Mouse (Mus musculus) left cerebral cortex, adult 8-10 months (tissue): ENCODE measurements around the gene Sipa1l2. TPM values are rescaled to one million over a fixed set of nuclear protein-coding genes. Genes with fewer than 3 reads are reported as not detected.
A peak's percentile ranks its signal among the peaks of the same experiment; 100 is the strongest.

Experiments
- DNase-seq, 2 experiments: peaks; one replicate each; pipeline ENCODE4 v3.0.0; 2022; ENCODE audit warnings: low spot score in 2 of 2
- total RNA-seq, 4 experiments: library from RNA; stranded (reverse); gene quantifications; 2 replicates each; pipeline ENCODE4 v1.2.4; 2022

Gene Sipa1l2
- total RNA-seq, 4 experiments from 2014 or later, result 37.1 to 40.6 (median 38.6) TPM

GRCm38 (mm10) chr8:125515665-125516064 lies 53.9 kb downstream of the Sipa1l2 start:
- no peak for DNase-seq

DNA sequence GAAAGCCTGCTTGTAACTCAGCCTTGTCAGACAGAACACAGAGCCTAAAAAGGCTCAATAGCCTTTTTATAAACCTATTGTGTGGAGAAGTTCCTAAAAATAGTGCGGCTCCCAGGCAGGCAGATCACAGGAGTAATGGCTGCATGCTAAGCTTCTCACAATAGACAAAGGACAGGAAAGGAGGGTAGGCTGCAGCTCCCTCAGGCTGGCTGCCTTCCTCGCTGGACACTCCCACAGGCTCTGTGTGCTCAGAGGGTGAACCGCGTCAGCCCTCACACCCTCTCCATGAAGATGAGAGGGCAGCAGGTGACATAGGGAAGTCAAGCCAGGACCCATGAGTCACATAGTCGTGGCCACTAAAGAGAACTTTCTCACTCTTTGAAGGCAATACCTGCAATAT lies 55.7 kb downstream of the Sipa1l2 start:
- no peak for DNase-seq

DNA sequence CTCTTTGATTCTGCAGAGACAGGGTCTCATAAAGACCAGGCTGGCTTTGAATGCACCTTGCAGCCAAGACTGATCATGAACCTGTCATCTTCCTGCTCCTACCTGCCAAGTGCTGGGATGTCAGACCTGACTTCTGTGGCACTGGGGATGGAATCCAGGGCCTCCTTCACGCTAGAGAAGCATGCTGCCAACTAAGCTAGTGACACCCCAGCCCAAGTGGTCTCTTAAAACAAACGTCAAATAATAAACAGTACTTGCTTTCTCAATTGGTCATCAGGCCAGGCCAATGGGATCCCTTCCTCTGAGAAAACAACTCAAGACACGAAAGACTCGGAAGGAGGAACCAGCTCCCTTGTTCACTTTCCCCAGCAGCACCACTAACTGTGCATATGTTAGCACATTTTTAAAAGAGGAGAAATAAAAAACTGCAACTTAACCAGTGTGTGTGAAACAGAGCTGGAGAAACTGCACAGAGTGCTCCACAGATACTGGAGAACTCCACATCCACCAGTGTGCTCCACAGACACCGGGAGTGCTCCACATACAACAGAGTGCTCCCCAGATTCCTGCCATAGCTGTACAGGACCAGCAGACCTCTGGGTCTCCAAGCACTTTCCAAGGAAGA lies 56.3 kb downstream of the Sipa1l2 start:
- DNase-seq, result no peak

GRCm38 (mm10) chr8:125512561-125512960 lies 57.0 kb downstream of the Sipa1l2 start:
- DNase-seq, result no peak

DNA sequence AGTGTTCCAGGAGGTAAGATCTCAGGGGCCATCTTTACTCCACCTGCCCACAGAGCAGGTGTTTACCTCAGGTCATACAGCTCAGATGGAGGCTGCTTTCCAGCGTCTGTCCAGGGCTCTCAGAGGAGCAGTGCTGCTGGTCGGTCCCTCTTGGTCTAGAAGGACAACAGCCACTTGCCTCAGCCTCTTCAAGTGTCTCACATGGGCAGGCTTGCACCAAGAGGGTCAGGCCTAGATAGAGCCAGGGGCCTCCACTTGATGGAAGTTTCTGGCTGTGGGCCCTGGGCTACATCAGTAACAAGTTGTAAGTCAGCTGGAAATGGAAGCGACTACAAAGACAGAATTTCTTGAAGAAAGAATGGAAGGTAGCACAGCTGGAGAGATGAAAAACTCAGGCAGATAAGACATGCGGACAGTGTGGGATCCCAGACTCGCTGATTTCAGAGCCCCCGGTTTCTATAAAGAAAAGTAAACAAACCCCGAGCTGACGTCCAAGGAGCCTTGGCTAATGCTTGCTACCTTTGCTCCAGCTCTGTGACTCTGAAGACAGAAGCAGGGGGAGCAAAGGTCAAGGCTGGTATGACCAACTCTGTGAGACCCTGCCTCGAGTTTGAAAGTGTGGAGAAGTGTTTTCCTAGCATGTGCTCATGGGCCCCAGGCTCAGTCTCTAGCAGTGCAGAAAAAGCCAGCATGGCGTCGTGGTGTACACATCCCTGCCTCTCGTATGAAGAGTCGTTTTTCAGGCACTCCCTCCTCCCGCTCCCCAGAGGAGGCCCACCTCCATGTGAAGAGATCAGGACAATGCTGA lies 58.5 kb downstream of the Sipa1l2 start:
- DNase-seq, result no peak

- DNase-seq, result no peak
These were observed 59.8 kb downstream of the Sipa1l2 start for GRCm38 (mm10) chr8:125509776-125510175.

- DNase-seq, result no peak
These were observed 60.4 kb downstream of the Sipa1l2 start for GRCm38 (mm10) chr8:125509175-125509574.

- DNase-seq, result no peak
These were observed 62.3 kb downstream of the Sipa1l2 start for GRCm38 (mm10) chr8:125507291-125507690.

DNA sequence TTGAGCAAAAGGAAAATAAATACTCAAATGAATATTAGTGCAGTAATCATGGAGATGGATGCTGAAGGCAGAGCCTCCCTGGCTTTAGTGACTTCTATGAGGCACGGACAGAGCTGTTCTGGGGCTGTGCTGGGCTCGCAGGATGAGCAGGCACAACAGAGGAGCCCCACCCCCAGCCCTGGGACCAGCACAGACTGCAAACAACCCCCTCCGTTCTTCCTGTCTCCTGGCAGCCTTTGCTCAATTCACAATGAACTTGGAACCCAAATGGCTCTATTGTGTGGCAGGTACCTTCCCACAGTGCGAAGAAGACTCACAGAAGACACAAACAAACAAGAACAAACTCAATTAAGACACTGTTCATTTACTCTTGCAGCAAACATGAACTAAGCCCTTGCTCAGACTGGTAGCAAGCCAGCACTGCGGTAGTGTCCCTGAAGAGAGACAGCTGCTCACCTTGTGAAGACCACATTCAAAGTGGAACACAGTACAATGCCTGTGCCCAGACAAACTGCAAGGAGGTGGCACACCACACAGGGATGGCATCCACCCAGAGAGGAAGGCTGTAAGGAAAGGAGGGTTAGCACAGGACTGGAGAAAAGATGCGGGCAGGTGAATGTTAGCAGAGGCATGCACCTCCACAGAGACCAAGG lies 64.9 kb downstream of the Sipa1l2 start:
- no peak for DNase-seq

GRCm38 (mm10) chr8:125503808-125504207 lies 65.8 kb downstream of the Sipa1l2 start:
- DNase-seq, result no peak

- peak in 1 of 2 experiments; percentile 60 for DNase-seq
These were observed 66.8 kb downstream of the Sipa1l2 start for GRCm38 (mm10) chr8:125502828-125503227.

DNA sequence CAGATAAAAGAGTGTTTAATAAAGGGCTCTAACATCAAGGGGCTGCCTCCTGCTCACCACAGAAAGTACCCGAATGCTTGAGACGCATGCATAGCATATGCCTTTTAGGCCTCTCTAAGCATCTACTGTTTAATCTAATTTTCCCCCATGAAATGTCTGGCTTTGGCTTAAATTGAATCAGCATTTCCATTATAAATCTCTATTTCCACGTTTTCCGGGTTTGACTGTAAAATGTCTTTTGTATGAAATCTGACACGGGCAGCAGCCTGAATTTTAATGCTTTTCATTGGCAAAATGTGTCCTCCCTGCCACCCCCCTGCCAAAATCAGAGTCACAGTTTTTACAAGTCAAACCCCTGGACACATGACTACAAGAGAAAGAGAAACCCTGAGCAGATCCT lies 69.6 kb downstream of the Sipa1l2 start:
- no peak for DNase-seq

DNA sequence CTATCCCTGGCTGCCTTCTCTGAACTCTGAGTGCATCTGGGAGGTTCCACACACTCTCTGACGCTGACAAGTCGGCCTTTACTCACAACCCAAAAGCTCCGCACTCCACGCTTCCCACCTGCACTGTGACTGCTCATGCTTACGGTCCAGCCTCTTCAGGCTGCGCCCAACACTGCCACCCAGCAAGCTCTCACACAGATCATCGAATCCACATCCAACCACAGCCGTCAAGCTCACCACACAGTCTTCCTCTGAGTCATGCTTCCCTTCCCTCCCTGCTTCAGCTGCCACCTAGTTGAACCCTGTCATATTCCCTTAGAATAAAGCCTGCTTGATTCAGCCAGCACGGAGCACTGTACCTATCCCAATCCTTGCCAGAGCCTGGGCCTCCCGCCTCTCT lies 71.1 kb downstream of the Sipa1l2 start:
- DNase-seq, result no peak

GRCm38 (mm10) chr8:125495545-125495944 lies 74.1 kb downstream of the Sipa1l2 start:
- no peak for DNase-seq

- DNase-seq, result no peak
These were observed 76.3 kb downstream of the Sipa1l2 start for GRCm38 (mm10) chr8:125493254-125493815.

GRCm38 (mm10) chr8:125492416-125492815 lies 77.2 kb downstream of the Sipa1l2 start:
- no peak for DNase-seq

DNA sequence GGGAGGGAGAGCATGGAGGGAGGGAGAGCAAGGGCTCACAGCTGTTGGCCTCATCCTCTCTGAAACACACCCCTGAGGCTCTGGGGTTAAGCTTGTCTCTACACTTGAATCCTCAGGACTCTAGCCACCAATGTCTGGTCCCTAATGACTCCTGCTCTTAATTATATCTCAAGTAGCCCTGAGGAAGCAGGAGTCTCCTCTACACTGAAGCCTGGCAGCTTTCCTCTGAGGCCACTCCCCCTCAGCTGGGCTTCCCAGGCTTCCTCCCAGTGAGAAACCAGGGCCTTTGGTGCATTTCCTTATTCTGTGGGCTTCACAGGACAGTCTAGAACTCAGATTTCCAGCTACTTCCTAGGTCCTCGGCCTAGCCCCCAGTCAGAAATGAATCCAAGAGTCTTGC lies 80.9 kb downstream of the Sipa1l2 start:
- DNase-seq, result no peak

GRCm38 (mm10) chr8:125485715-125486114 lies 83.9 kb downstream of the Sipa1l2 start:
- DNase-seq, result no peak

DNA sequence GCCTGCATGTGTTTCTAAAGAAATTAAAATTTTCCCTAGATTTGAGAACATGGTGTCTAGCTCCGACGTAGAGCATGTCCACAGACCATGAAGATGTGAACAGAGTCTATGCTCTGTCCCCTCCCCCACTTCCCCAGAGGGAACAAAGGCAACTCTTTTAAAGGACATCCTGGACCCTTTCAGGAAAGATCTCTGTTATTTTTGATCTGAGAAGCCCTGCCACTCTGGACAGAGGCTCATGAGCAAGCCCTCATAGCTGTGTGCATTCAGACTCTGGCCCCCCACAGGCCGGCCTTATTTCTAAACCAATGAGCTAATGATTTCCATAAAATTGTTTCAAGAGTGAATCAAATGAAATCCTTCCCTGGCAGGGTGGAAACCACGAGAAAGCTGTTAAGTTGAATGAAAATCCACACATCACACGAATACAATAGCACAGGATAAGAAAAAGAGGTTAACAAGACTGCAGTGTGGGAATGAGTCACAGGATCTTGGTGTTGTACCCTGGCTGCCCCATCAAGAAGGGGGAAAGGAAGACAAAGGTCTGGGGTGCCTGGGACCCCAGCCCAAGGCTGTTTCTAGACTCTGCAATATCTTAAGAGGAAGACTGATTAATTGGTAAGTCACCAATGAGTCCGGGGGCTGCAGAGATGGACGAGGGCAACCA lies 84.9 kb downstream of the Sipa1l2 start:
- DNase-seq, result no peak

DNA sequence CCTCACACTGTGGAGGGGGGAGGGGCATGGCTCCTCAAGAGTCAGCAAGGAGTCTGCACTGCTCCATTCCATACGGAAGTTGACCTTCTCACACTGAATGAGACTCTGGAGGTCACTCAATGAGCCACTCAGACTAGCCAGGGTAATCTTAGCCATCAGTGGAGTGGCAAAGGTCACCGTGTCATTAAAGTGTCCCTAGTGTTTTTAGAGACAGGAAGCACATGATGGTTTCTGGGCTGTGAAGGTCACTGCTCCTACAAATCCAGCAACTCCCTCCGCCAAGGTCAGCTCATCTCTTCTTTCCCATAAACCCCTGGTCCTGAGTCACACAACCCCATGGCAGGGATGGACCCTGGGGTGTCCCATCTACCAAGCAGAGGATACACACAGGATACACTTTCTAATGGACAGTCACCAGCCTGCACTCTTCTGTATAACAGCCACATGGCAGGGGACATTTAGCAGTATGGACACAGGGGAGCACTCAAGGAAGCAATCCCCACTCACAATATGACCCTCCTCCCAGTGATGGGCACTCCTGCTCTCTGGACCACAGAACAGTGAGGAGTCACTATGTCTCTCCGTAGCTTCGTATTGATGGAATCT lies 87.0 kb downstream of the Sipa1l2 start:
- DNase-seq, result no peak

DNA sequence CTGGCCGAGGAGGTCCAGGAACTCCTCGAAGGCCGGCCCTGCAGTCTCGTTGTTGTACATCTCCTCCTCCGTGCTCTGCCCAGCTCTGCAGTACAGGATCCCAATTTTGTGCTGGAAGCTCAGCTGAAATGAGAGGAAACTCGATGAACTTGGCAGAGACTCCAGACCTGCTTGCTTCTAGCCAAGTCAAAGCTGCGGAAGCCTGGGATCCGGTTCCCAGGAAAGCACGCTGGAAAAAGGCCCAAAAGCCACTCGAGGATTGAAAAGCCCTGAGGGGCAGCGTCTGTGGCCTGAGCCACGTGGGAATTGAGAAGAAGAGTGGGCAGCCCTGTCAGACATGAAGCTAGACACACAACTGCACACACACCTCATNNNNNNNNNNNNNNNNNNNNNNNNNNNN lies 94.7 kb downstream of the Sipa1l2 start:
- DNase-seq, result no peak
